Mouse (Mus musculus) right cerebral cortex, adult 18-20 months (tissue): ENCODE data around the gene Ptprr.

Source experiments
- DNase-seq: peaks from one replicate; pipeline ENCODE4 v3.0.0; 2022; ENCODE audit warnings: mixed read lengths

Ptprr gene

DNA sequence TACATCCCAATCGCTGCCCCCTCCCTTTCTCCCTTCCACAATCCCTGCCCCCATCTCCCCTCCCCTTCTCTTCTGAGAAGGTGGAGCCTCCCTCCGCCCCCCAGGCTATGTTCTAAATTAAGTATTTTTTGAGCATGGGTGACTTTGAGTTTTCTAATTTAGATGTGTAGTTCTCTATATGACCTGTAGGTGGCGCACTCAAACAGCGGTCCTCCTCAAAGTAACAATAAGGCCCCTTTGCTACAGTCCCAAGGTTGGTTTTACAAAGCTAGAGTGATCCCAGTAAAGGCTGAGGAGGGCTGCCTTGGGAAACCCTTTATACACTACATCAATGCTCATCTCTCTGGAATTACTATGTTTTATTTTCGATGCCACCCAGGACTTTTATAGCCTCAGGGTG is 181.0 kb downstream of the Ptprr start:
- no peak for DNase-seq

DNA sequence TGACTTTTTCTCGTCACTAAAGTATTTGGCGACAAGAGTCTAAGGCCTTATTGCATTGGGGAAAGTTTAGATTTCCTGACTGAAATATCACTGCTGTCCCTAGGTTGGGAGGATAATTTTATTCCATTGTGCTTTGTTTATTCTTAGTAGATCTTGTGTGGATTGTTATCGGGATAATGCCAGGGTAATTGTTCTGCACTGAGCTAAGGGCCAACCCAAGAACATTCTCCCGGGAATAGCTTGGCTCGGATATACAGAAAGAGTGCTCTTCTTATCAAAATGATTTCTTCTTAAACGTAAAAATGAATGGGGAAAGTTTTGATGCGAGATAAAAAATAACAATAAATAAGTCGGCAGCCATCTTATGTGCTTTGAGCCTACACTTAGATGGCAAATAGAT is 183.5 kb downstream of the Ptprr start:
- no peak for DNase-seq

DNA sequence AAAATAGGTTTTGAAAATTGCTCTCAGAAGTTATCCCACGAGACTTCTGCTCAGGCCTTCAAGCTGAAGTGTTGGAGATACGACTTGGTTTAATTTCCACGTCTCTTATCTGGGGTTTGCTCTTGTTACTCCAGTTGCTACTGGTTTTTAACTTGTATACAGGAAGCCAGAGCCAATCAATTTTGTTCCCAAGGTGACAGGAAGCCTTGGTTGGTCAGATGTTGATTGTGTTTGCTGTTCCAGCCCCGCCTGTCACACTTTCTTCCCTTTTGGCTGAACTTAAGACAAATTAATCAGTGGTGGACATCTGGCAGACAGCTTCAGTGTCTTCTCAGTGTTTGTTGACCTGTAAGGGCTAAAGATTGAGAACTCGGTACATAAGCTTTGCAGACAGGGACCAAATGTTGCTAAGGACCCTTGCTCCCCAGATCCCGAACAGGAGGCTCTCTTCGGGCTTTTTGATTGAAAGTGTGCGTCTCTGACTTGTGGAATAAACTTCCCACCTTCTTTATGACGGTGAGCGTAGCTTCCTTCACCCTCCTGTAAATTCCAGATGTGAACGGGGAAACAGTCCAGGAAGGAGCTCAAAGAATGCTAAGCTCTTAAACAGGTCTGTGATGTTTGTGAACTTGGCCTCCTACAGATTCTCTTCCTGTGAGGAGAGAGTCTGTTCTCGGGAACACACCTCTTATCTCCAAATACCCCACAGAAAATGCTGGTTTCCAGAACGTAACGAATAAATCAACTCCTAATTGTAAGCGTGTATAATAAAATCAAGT is 187.8 kb downstream of the Ptprr start:
- DNase-seq = no peak

DNA sequence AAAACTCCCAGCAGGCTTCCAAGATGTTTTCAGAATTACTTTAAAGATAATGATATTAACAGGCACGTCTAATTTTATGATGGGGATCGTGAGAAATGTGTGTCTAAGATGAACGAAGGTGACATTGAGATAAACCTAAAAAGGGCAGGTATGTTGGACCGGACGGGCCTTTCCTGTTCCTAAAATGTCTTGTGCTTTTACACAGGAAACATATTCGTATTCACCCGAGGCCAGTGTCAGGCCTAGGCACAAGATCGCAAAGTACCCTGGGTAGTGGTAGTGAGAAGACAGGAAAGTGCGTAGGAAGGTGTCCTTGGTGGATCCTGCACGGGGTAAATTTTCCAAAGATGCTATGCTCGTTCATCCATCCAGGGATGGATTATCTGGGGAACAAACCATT is 188.4 kb downstream of the Ptprr start:
- DNase-seq = no peak

DNA sequence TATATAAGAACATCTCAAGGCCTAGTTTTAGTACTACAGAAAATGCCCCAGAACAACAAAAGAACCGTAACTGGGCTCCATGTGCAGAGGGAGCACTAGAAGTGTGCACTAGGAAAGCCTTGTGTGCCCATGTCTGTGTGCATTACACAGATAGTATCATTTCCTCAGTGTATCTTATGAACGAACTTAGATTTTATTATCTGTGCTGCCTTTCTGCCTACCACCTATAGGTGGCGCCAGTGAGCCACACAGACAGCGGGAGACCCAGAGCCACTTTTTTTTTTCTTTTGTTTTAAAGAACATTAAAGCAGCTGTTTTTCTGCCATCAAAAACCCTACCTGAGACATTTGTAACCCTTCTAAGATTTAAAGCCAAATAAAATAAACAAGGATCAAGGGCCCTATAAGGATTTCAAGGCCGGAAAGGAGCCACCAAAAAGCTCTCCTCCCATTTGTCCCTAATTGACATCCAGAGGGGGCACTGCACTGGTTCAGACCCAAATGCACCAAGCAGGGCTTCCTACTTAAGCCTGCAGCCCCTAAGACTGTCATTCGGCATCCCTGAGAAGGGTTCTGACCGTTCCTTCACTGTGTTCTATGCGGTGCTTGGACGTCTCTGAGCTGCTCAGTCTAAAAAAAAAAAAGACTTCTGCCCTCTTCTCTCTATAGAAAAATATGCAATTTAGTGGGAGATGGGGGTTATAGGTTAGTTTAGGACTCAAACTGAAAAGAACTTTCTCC is 190.1 kb downstream of the Ptprr start:
- peak; percentile 40 for DNase-seq

DNA sequence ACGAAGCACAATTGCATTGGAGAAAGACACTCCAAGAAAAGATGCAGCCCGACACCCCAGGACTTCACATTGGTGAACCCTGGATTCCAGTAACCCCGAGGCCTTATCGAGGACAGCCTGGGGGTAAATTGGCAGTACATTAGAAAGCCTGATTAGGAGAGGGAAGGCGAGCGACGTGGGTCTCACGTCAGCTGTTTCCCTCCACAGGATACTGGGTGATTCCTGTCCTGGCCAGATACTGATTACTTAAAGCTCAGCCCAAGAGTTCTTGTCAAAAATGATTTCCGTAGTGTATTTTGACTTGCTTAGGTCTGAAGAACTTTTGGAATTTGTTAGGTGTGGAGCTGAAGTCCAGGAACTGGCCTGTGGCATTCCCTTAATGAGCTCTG is 190.7 kb downstream of the Ptprr start:
- DNase-seq = no peak

DNA sequence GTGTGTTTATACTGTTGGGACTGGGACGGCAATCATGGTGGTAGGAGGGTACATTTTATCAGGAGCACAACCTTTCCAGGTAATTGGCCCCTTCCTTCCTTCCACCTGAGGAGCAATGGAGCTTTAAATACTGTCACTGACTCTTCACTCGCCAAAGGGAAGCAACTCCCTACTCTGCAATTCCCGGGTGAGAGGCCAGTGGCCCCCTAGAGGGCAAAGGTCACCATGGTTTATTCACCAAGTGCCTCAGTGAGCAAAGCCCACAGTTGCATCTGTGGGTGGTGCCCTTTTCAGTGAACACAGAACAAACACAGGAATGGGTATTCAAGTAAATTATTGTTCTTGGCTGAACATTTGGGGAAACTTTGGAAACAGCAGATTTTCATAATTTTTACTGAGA is 194.1 kb downstream of the Ptprr start:
- no peak for DNase-seq

DNA sequence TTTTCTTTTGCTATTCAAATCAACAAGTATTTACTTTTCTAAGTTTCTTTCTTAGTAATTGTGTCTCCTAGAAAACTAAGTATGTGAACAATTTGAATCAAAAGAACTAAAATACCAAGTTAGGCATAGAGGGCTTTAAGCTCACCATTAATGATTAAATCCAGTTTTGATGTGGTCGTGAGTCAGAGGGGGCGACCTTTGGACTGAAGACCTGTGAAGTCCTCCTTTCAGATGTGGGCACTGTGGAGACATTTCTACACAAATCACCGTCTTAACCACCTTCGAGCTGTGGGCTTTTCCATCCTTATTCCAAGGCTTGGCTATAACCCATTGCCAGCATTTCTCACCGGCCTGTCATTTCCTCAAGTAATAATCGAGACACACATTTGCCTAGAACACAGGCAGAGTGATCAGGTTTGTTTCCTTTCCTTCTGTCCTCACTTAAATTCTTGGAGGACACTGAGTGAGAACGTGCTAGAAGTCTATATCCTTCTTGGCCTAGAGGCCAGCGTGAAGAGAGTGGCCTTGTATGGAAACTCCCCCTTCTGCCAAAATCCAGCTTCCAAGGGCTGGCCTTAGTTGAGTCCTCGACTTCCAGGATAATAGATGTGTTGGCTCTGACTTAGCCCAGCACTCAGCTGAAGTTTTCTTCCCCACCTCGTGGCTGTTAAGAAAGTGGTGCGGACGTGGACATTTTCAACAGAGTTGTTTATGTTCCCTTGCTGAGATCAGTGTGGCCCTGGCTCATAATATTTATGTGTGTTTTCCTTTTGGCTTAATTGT is 202.5 kb downstream of the Ptprr start:
- DNase-seq = no peak

DNA sequence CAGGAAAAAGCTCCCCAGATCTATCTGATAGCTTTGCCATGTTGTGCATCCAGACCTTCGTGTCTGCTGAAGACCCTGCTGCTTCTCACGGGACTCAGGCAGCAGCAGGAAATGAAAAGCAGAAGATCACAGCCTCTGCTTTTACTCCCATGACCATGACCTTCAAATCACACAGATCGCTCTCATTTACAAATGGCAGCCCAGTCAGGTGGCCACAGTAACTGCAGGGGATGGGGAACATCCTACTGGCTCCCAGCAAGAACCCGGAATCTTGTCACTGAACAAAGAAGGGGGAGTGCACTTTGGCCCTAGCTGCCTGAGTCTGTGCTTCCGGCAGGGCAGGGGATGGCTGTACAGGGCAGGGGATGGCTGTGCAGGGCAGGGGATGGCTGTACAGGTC is 217.3 kb downstream of the Ptprr start:
- DNase-seq = no peak

DNA sequence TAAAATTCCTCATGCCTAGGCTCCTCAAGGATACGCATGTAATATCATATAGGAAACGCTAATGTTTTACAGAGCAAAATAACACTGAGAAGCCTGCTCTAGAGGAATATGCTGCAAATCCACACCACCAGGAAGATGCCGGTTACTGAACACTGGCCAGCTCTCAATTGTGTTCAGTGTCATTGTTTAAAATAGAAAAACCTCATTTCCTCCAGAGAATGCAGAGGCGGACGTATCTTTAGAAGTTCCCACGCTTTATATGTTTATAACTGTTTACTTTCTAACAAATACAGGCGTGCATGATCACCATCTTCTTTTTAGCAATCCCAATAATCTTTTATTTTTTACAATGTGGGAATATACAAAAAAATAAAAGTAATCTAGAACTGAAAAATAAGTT is 224.2 kb downstream of the Ptprr start:
- DNase-seq = no peak

DNA sequence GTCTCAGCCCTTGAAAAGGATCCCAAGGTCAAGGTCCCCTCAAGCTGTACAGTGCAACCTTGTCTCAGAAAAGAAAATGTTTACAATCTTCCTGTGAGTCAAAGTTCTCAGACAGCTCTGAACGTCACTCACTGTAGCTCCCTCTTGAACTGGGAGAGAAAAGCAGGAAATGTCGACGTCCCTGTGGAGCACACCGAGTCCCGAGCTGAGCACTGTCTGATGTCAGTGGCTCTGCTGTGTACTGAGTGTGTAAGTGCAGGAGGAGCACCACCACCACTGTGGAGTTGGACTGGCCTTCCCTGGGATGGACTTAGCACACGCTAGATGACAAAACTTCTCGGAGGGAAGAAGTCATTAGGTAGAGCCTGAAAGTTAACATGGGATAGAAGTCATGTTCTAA is 225.4 kb downstream of the Ptprr start:
- no peak for DNase-seq

DNA sequence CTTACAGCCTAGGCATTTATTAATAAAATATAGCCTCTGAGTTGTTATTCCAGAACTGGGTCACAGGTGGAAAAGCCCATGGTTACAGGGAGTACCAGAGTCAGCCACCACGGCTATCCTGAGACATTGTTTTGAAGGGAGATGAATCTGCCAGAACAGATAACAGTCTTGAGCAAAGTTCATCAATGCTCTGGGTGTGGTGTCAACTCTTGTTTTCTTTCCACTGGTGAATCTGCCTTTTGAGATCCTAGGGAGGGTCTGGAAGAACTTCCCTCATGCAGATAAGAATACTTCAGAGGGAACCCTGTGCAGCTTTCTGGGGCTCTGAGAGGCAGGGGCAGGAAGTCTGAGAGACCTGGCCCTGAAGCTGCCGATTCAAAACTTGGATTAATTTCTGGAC is 227.6 kb downstream of the Ptprr start:
- no peak for DNase-seq

DNA sequence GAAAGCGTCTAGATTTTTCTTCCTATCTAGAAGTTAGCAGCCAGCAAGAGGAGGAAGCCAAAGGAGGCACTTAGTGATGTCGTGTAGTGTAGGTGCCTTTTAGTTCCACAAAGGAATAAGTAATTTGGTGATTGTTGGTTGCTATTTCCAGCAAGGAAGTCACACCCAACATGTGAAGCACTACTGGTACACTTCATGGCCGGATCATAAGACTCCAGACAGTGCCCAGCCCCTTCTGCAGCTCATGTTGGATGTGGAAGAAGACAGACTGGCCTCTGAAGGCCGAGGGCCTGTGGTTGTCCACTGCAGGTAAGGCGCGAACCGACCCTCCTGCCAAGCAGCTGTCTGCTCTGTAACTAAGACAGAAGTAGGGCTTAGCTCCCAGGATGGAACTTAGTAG is 234.7 kb downstream of the Ptprr start:
- DNase-seq = no peak

DNA sequence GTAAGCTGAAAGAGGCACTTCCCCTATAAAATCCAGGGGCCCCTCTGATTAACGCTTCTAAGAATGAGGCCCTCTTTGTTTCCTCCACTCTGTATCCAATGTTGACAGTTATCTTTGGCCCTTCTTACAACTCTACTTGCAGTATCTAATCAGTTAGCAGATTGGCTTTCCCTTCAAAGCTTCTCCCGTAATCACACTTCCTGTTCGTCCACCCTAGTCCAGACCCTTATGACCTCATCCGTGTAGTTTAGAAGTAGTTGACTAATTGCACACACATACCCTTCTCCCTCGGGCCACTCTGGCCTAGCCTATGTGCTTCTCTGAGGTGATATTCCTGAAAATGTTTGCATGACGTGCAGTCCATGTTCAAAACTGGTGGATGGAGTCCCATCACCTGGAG is 236.0 kb downstream of the Ptprr start:
- DNase-seq = no peak

DNA sequence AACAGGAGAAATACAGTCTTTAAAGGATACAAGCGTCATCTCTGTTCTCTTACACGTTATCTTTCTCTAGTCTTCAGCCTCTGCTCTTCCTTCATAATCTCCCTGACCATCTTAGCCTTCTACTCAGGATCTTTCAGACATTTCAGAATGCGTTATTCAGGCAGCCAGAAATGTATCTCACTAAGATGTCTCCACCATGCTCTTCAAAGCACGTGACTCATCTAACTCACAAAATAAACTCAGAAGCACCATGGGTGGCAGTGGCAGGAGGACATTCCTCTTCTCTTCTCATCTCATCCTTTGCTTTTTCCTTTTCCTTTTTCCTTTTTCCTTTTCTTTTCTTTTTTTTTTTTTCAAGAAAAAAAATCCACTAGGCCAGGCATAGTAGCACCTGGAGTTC is 241.3 kb downstream of the Ptprr start:
- DNase-seq = no peak

DNA sequence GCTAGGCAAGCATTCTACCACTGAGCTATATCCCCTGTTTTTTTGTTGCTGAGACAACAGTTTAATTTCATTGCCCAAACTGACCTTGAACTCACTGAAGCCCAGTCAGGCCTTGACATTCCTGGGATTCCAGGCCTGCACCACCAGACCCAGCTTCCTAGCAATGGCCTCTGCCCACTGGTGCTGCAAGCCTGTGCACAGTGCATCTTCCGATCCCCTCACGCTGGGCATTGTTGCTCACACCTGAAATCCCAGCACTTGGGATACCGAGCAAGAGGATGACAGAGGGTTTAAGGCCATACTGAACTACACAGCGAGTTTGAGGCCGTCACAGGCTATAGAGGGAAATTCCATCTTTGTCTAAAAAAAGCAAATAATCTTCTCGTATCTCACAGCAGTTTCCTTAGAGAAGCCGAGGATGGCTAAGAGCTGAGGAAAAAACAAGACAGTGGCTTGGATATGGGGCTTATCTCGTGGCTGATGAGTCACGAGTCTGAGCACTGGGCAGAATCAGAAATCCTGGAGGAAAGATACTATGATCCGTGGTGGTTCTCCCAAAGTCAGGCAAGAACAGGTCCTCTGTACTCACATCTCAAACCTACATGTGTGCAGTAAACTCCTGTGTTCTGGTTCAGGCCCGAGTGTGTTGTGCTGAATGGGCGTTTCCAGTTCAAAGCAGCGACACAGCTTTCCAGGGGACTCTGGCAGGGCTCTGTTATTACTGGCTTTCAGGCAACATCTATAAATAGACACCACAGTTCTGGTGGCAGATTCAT is 242.8 kb downstream of the Ptprr start:
- DNase-seq = peak; percentile 32

DNA sequence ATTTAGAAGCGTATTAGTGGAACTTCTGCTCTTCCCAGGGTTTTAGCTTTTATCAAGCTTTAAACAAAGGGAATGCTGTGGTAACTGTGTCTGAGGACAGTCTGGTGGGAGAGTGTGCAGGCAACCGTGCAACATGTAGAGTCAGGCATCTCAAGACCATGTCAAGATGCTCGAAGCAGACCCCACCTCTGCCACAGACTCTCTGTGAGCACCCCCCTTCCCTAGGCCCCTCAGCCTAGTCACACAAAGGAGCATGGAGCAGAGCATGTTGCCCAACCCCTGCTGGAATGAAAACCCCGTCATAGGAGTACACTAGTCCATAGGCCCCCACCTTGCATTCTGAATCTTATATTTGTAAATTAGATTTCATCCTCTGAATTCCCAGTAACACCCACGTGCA is 243.5 kb downstream of the Ptprr start:
- DNase-seq = peak; percentile 16

DNA sequence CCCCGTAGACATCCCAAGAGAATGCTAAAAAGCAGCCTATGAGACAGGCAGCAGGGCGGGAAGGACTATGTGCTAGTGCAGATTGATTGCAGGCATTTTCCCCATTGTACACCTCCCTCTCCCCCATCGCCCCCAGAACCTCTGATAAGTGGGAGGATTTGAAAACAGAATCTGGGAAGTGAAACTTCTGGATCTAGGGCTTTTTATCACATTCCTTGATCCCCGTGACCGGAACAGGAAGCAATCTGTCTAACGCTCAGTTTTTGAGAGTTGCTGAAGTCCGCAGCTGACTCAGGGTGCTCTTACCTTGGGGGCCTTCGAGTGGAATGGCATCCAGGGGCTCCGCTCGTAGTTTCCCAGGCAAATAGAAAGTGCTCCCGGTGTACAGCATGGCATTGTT is 246.5 kb downstream of the Ptprr start:
- DNase-seq = no peak

DNA sequence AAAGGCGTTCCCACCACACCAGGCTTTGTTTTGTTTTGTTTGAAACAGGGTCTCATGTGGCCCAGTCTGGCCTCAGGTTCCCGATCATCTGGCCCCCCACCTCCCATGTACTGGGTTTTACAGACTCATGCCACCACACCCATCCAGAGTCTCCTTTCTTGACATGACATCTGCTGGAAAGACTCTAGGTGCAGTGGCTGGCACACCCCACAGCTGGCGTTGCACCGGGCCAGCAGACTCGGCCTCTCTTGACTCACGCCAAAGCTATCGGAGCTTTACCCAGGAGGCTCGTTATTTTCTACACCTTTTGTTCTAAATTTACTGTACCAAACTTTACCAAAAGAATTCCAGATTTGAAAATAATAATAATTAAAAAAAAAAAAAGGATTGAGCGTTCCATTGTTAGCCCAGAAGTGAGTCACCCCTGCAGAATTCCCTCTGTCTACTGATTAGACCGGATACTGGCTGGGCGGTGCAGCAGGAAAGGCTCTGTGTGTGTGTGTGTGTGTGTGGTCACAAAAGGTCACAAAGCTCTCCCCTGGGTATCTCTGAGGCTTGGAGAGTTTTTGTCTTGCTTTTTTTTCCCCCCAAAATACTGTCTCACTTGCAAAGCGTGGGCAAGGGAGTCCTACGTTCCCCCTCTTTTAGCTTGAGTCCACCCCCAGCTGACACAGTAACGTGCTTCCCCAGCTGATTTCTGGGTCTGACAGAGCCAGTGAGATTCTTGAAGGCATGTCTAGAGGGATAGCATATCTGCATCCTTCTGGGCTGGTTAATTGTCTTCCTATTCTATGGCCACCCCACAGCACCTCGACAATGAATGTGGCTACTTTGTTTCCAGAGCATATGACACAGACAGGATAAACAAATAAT is 248.8 kb downstream of the Ptprr start:
- DNase-seq = peak; percentile 30

DNA sequence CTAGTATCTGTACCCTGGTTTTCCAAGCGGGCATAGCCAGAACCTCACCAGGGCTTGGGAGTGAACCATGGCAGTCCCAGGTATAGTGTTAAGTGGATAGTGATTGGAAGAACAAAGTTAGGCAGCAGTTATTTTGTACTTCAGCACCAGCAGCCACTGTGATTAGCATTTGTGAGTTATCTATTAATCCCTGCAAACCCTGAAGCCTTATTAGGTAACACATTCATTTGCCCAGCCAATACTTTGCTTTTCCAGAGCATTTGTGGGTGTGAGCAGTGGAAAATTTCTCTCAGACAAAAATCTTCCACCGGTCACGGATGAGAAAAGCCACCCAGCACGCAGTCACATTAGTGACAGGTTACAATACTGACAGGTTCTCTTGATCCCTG is 249.4 kb downstream of the Ptprr start:
- no peak for DNase-seq

DNA sequence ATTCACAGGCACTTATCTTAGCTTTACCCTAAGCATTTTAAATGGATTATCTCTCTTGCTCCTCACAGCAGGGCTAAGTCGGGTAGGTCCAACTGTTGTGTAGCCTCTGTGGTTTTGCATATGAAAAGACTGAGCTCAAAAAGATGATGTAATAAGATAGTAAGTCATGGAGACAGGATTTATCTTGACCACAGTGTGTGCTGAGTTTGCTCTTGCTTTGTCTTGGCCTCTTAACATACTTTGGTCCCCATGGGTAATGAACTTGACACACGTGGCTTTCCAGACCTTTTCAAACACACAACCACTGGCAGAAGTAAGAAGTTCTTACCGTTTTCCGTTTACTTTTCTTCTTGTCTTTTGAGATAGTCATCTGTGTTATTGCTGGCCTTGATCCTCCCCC is 250.3 kb downstream of the Ptprr start:
- no peak for DNase-seq
